Mouse (Mus musculus) liver, embryonic 14.5 days (tissue): ENCODE measurements at regions not wholly inside any gene's neighbourhood (a gene's known extent, or its start where the extent isn't known, plus 50 kb on each side); places are given as distances from the start of the nearest gene placed in this dataset.

ENCODE experiments used
- CTCF ChIP-seq: IDR thresholded peaks from 2 replicates; pipeline ENCODE4 v1.5.1; 2016; ENCODE audit warnings: antibody characterized with exemption, low read depth, control low read depth
- EP300 ChIP-seq: IDR thresholded peaks from 2 replicates; pipeline ENCODE4 v1.6.1; 2016; ENCODE audit warnings: antibody characterized with exemption, low read depth

DNA sequence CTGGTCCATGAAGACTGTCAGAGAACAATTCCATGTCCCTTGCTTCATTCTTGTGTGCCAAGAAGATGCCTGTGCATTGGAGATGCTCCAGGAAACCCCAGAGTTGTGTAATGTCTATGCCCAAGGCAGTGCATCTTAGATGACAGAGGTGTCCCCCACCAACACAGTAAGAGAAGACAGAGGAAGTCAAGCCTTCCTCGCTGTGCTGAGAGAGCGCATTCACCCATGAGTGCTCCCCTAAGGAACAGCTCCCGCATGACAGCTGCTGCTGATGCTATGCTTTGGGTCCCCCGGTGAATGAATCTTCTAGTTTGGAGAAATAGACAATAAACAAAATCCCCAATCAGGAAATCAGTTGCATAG, 100.7 kb downstream of the Kdr start:
- no peak for TF ChIP-seq CTCF
- no peak for TF ChIP-seq EP300
